8 mouse cellular contexts compared by ENCODE assay signal in genomic region chr4:107019027-107019426, GRCm38 (mm10). TPM values are rescaled to one million over a fixed set of nuclear protein-coding genes. Genes with fewer than 3 reads are reported as not detected.
DNase-seq lines count a peak whose midpoint lies in the region; ATAC-seq and TF ChIP-seq lines count a peak whose summit lies in the region.

No protein-coding gene starts in this region.

- peaks cover 76% of the 10 kb centered on the region for H3K4me1 ChIP-seq in forebrain, embryonic 15.5 days
- peaks cover 29% of the 10 kb centered on the region; the same call in 1 of the 2 replicates for H3K4me1 ChIP-seq in intestine, postnatal 0 days (replicated peaks; ENCODE audit: control insufficient read depth, insufficient read depth, low read length)
- H3K4me1 ChIP-seq in liver, embryonic 11.5 days (replicated peaks; ENCODE audit: control insufficient read depth, insufficient read depth, low read length): peaks cover 25% of the 10 kb centered on the region

- H3K27me3 ChIP-seq in forebrain, embryonic 15.5 days: no peaks in the 10 kb centered on the region
- H3K27me3 ChIP-seq in intestine, postnatal 0 days (replicated peaks; ENCODE audit: control insufficient read depth, insufficient read depth, low read length): no peaks in the 10 kb centered on the region
- H3K27me3 ChIP-seq in liver, embryonic 11.5 days (replicated peaks; ENCODE audit: control insufficient read depth, insufficient read depth, low read length): no peaks in the 10 kb centered on the region

- H3K4me2 ChIP-seq in forebrain, embryonic 15.5 days (replicated peaks): no peak overlapping the region
- no peak overlapping the region for H3K4me2 ChIP-seq in intestine, postnatal 0 days (replicated peaks; ENCODE audit: low read depth)
- no peak overlapping the region for H3K4me2 ChIP-seq in liver, embryonic 11.5 days

- peak; percentile 41; the same call in 1 of the 2 replicates for ATAC-seq in forebrain, embryonic 15.5 days (replicated peaks)
- ATAC-seq in intestine, postnatal 0 days: no peak
- no peak for ATAC-seq in liver, embryonic 11.5 days (replicated peaks; ENCODE audit: low FRiP score)

- H3K9ac ChIP-seq in forebrain, embryonic 15.5 days (replicated peaks): no peak overlapping the region
- no peak overlapping the region for H3K9ac ChIP-seq in intestine, postnatal 0 days (ENCODE audit: low read depth, low read length)
- no peak overlapping the region for H3K9ac ChIP-seq in liver, embryonic 11.5 days (ENCODE audit: low read depth, low read length)

- 15% methylated on average over 7 of the region's 7 CpGs for WGBS in forebrain, embryonic 15.5 days
- 22% methylated on average over 7 of the region's 7 CpGs for WGBS in intestine, postnatal 0 days
- WGBS in liver, embryonic 11.5 days: 66% methylated on average over 7 of the region's 7 CpGs

- H3K9me3 ChIP-seq in forebrain, embryonic 15.5 days: no peaks in the 10 kb centered on the region
- H3K9me3 ChIP-seq in intestine, postnatal 0 days (ENCODE audit: control insufficient read depth): no peaks in the 10 kb centered on the region
- H3K9me3 ChIP-seq in liver, embryonic 11.5 days (ENCODE audit: control insufficient read depth, low read length): no peaks in the 10 kb centered on the region

- peak overlapping the region; percentile 40 for H3K27ac ChIP-seq in forebrain, embryonic 15.5 days (replicated peaks)
- peak overlapping the region; percentile 62 for H3K27ac ChIP-seq in intestine, postnatal 0 days (ENCODE audit: low read depth, low read length)
- no peak overlapping the region for H3K27ac ChIP-seq in liver, embryonic 11.5 days (ENCODE audit: low read depth, low read length)

- TF ChIP-seq CTCF in intestine, postnatal 0 days (IDR thresholded peaks at IDR 0.05; ENCODE audit: low read depth): no peak

- H3K36me3 ChIP-seq in forebrain, embryonic 15.5 days: no peaks in the 10 kb centered on the region
- H3K36me3 ChIP-seq in intestine, postnatal 0 days (ENCODE audit: control insufficient read depth, insufficient read depth): peaks cover 6% of the 10 kb centered on the region; the same call in 1 of the 2 replicates
- H3K36me3 ChIP-seq in liver, embryonic 11.5 days (ENCODE audit: control insufficient read depth, insufficient read depth, low read length): no peaks in the 10 kb centered on the region; the same call in 1 of the 2 replicates

- DNase-seq in cerebellum, adult 11-12 months: peak; percentile 74
- DNase-seq in cerebellum, adult 11 months: no peak
- DNase-seq in MN1 (ENCODE audit: low spot score): peak; percentile 29
- DNase-seq in lung, postnatal 36 days: peak; percentile 46
- DNase-seq in retina, embryonic 14.5 days (ENCODE audit: low spot score): no peak
- no peak for DNase-seq in liver, embryonic 11.5 days (ENCODE audit: low spot score)

- no peak overlapping the region for H3K4me3 ChIP-seq in forebrain, embryonic 15.5 days
- H3K4me3 ChIP-seq in intestine, postnatal 0 days (ENCODE audit: low read depth, low read length): no peak overlapping the region
- H3K4me3 ChIP-seq in liver, embryonic 11.5 days (ENCODE audit: low read depth, low read length): no peak overlapping the region

RNA-seq across cellular contexts. Expression of gene Mrpl37, which starts 47.6 kb away (rescaled TPM):
- polyA plus RNA-seq in forebrain, embryonic 15.5 days (2015; fragmentation: Nextera tagmentation; extraction: Ambion mirVana): 76.1 and 80.6 TPM in 2 replicates
- 51.4 and 52.8 TPM in 2 replicates for polyA plus RNA-seq in intestine, postnatal 0 days (2015; fragmentation: Nextera tagmentation; extraction: Ambion mirVana)
- 122 and 128 TPM in 2 replicates for polyA plus RNA-seq in liver, embryonic 11.5 days (2014; fragmentation: Nextera tagmentation; extraction: Ambion mirVana)

RNA-seq across cellular contexts. Expression of gene Cyb5rl, which starts 47.8 kb away (rescaled TPM):
- polyA plus RNA-seq in forebrain, embryonic 15.5 days (2015; fragmentation: Nextera tagmentation; extraction: Ambion mirVana): 2.8 and 3.6 TPM in 2 replicates
- polyA plus RNA-seq in intestine, postnatal 0 days (2015; fragmentation: Nextera tagmentation; extraction: Ambion mirVana): 3.6 and 4.0 TPM in 2 replicates
- 5.7 and 5.9 TPM in 2 replicates for polyA plus RNA-seq in liver, embryonic 11.5 days (2014; fragmentation: Nextera tagmentation; extraction: Ambion mirVana)

Comparison
In these comparisons a context has a peak if more than half of its experiments do, and no peak if none do; other contexts are left out.
1. DNase-seq: peak in cerebellum, adult 11-12 months (single experiment), MN1 (single experiment) and lung, postnatal 36 days (single experiment); none in cerebellum, adult 11 months (single experiment), retina, embryonic 14.5 days (single experiment) and liver, embryonic 11.5 days (single experiment).